Mouse (Mus musculus) liver, adult 2 months (tissue): ENCODE measurements at regions not wholly inside any gene's neighbourhood (a gene's known extent, or its start where the extent isn't known, plus 50 kb on each side); places are given as distances from the start of the nearest gene placed in this dataset.

Source experiments
- CTCF ChIP-seq: fragments of 200-500 bp; IDR thresholded peaks from 2 replicates; pipeline ENCODE4 v1.5.1; 2011; ENCODE audit warnings: low read depth, low read length, control low read depth
- POLR2A ChIP-seq: fragments of 200-500 bp; IDR thresholded peaks from 2 replicates; pipeline ENCODE4 v1.6.1; 2011; ENCODE audit warnings: low read length, control low read depth; ENCODE audit not compliant: insufficient read depth; ENCODE audit errors: extremely low read depth

DNA sequence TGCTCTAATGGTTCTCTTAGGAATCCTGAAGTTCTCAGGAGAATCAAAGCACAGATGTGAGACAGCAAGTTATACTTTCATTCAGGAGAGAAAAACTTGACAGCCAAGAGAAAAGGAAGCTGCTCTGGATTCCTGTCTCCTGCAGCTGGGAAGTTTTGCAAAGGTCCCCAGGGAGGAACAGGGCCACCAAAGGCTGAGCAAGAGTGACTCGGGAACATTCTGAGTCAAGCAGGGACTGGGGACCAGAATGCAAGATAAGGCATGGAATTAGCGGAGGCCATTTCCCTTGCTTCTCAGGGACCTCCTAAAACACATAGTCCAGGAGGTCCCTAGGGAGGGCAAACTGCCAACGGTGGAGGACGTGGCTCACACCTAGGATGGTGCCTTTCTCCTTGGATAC lies 127.1 kb upstream of the Sesn3 start:
- TF ChIP-seq POLR2A (no peak), CTCF (no peak)
